Mouse (Mus musculus): ENCODE results near the gene Ankrd55.

- TF ChIP-seq GATA1 (IDR thresholded peaks at IDR 0.05; ENCODE audit: borderline replicate concordance, low read length) (no peak), FLI1 (IDR thresholded peaks at IDR 0.05; ENCODE audit: low read length) (no peak)
Observed at GRCm38 (mm10) chr13:112264666-112265065, 23.6 kb upstream of the Ankrd55 start.
